8 mouse cellular contexts compared by ENCODE assay signal in the genomic region with DNA sequence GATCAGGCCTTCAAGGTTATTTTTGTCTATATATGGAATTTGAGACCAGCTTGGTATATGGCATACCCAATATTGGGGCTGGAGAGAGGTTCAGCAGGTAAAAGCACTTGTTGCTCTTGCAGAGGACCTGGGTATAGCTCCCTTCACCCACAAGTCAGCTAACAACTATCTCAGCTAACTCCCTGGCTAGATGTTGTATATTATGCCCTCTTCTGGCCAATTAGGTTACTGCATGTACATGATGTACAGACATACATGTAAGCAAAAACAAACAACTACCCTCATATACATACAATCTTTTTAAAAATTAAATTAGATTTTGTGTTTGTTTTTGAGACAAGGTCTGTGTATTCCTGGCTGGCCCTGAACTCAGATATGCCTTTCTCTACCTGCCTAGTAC. TPM values are rescaled to one million over a fixed set of nuclear protein-coding genes. Genes with fewer than 3 reads are reported as not detected.
DNase-seq lines count a peak whose midpoint lies in the region; ATAC-seq and TF ChIP-seq lines count a peak whose summit lies in the region.

No protein-coding gene starts in this region.

- peak; percentile 24 for DNase-seq in cerebellum, adult 9-11 months
- no peak for DNase-seq in cerebellum, postnatal 36 days
- DNase-seq in A20 (ENCODE audit: low read depth, low spot score) = peak; percentile 84
- peak; percentile 75 for DNase-seq in embryo, embryonic 10 days (ENCODE audit: low spot score)
- DNase-seq in hindbrain, postnatal 0 days (ENCODE audit: low spot score) = peak; percentile 67
- peak; percentile 65 for DNase-seq in midbrain, embryonic 14.5 days
- DNase-seq in spleen, postnatal 4 days (ENCODE audit: low spot score in 2 of 2) = no peak
- DNase-seq in adrenal gland, postnatal 25 days = no peak

- no peak overlapping the region for H3K4me3 ChIP-seq in hindbrain, postnatal 0 days (ENCODE audit: low read length)
- H3K4me3 ChIP-seq in midbrain, embryonic 14.5 days (replicated peaks; ENCODE audit: low read depth, low read length) = no peak overlapping the region

- H3K4me1 ChIP-seq in hindbrain, postnatal 0 days (ENCODE audit: insufficient read depth, low read length) = peaks cover 10% of the 10 kb centered on the region
- peaks cover 17% of the 10 kb centered on the region for H3K4me1 ChIP-seq in midbrain, embryonic 14.5 days (ENCODE audit: control insufficient read depth, insufficient read depth, low read length)

- no peaks in the 10 kb centered on the region for H3K27me3 ChIP-seq in hindbrain, postnatal 0 days (ENCODE audit: insufficient read depth, low read length)
- no peaks in the 10 kb centered on the region for H3K27me3 ChIP-seq in midbrain, embryonic 14.5 days (ENCODE audit: control insufficient read depth, insufficient read depth, low read length)

- H3K9ac ChIP-seq in hindbrain, postnatal 0 days (replicated peaks; ENCODE audit: low read length) = no peak overlapping the region
- no peak overlapping the region for H3K9ac ChIP-seq in midbrain, embryonic 14.5 days (replicated peaks; ENCODE audit: low read length)

- peak overlapping the region; percentile 62; the same call in 1 of the 2 replicates for H3K4me2 ChIP-seq in hindbrain, postnatal 0 days (ENCODE audit: low read depth, low read length)
- H3K4me2 ChIP-seq in midbrain, embryonic 14.5 days (ENCODE audit: low read length) = peak overlapping the region; percentile 67

- no peaks in the 10 kb centered on the region for H3K9me3 ChIP-seq in hindbrain, postnatal 0 days (ENCODE audit: low read length)
- H3K9me3 ChIP-seq in midbrain, embryonic 14.5 days (ENCODE audit: control insufficient read depth, low read length) = no peaks in the 10 kb centered on the region

- no peak overlapping the region for H3K27ac ChIP-seq in hindbrain, postnatal 0 days
- H3K27ac ChIP-seq in midbrain, embryonic 14.5 days (replicated peaks; ENCODE audit: low read depth, low read length) = no peak overlapping the region

- TF ChIP-seq CTCF in hindbrain, postnatal 0 days (IDR thresholded peaks at IDR 0.05; ENCODE audit: low read depth) = peak; percentile 63

- no peak for ATAC-seq in hindbrain, postnatal 0 days
- no peak for ATAC-seq in midbrain, embryonic 14.5 days (ENCODE audit: low FRiP score, low TSS enrichment)

- peaks cover 13% of the 10 kb centered on the region; the same call in 1 of the 2 replicates for H3K36me3 ChIP-seq in hindbrain, postnatal 0 days (ENCODE audit: insufficient read depth, low read length)
- peaks cover 31% of the 10 kb centered on the region for H3K36me3 ChIP-seq in midbrain, embryonic 14.5 days (ENCODE audit: control insufficient read depth, insufficient read depth, low read length)

RNA-seq across cellular contexts. Expression of a gene that starts 1.7 kb away (rescaled TPM):
- 302 and 319 TPM in 2 replicates for total RNA-seq in hindbrain, postnatal 0 days (2014; rRNA removed)
- polyA plus RNA-seq in hindbrain, postnatal 0 days (2015; fragmentation: Nextera tagmentation; extraction: Ambion mirVana) = 487 and 513 TPM in 2 replicates
- polyA plus RNA-seq in midbrain, embryonic 14.5 days (2014; fragmentation: Nextera tagmentation; extraction: Ambion mirVana) = 169 and 339 TPM in 2 replicates
- 276 and 297 TPM in 2 replicates for total RNA-seq in adrenal gland, postnatal 25 days (2021)

RNA-seq across cellular contexts. Expression of a gene that starts 2.4 kb away (rescaled TPM):
- 49.3 and 55.8 TPM in 2 replicates for total RNA-seq in hindbrain, postnatal 0 days (2014; rRNA removed)
- 24.4 and 25.7 TPM in 2 replicates for polyA plus RNA-seq in hindbrain, postnatal 0 days (2015; fragmentation: Nextera tagmentation; extraction: Ambion mirVana)
- 22.5 and 26.1 TPM in 2 replicates for polyA plus RNA-seq in midbrain, embryonic 14.5 days (2014; fragmentation: Nextera tagmentation; extraction: Ambion mirVana)
- total RNA-seq in adrenal gland, postnatal 25 days (2021) = 65.1 and 87.7 TPM in 2 replicates

RNA-seq across cellular contexts. Expression of a gene that starts 29.6 kb away (rescaled TPM):
- total RNA-seq in hindbrain, postnatal 0 days (2014; rRNA removed) = 115 and 138 TPM in 2 replicates
- 90.8 and 92.5 TPM in 2 replicates for polyA plus RNA-seq in hindbrain, postnatal 0 days (2015; fragmentation: Nextera tagmentation; extraction: Ambion mirVana)
- 89.6 and 96.1 TPM in 2 replicates for polyA plus RNA-seq in midbrain, embryonic 14.5 days (2014; fragmentation: Nextera tagmentation; extraction: Ambion mirVana)
- total RNA-seq in adrenal gland, postnatal 25 days (2021) = 120 and 132 TPM in 2 replicates

RNA-seq across cellular contexts. Expression of a gene that starts 53.2 kb away (rescaled TPM):
- total RNA-seq in hindbrain, postnatal 0 days (2014; rRNA removed) = 41.2 and 41.8 TPM in 2 replicates
- 18.0 and 19.4 TPM in 2 replicates for polyA plus RNA-seq in hindbrain, postnatal 0 days (2015; fragmentation: Nextera tagmentation; extraction: Ambion mirVana)
- 28.3 and 33.2 TPM in 2 replicates for polyA plus RNA-seq in midbrain, embryonic 14.5 days (2014; fragmentation: Nextera tagmentation; extraction: Ambion mirVana)
- total RNA-seq in adrenal gland, postnatal 25 days (2021) = 47.0 and 54.2 TPM in 2 replicates

Comparison
In these comparisons a context has a peak if more than half of its experiments do, and no peak if none do; other contexts are left out.
1. DNase-seq: peak in cerebellum, adult 9-11 months (single experiment), A20 (single experiment), embryo, embryonic 10 days (single experiment), hindbrain, postnatal 0 days (single experiment) and midbrain, embryonic 14.5 days (single experiment); none in cerebellum, postnatal 36 days (0 of 2), spleen, postnatal 4 days (0 of 2) and adrenal gland, postnatal 25 days (single experiment).